Mouse (Mus musculus): ENCODE data around the gene Smtn. TPM values are rescaled to one million over a fixed set of nuclear protein-coding genes. Genes with fewer than 3 reads are reported as not detected.
A peak's percentile ranks its signal among the peaks of the same experiment; 100 is the strongest.

Gene Smtn
- polyA plus RNA-seq, 1 experiment from 2014 or later = 75.1 TPM

DNA sequence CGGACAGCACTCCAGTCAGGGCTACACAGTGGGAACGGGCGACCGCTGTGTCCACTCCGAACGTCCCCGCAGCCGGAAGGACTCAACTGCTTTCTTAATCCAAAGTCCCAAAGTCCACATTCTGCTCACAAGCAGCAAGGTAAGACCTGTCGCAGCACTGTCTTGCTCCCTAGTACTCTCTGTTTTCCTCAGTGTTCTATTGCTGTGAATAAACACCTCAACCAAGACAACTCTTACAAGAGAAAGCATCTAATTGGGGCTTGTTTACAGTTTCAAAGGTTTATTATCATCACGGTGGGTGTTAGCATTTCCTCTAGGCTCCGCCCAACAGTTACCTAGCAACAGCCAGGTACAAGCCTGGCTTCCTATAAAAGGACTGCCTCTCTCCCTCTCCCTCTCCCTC, 69.0 kb downstream of the Smtn start:
- Histone ChIP-seq H3K4me1 (replicated peaks; ENCODE audit: control insufficient read depth, insufficient read depth, low read length) (0 out of 2 replicates have a peak, but pooled peaks cover 3% of the 10 kb centered on the region), H3K9me3 (ENCODE audit: control insufficient read depth) (no peaks in the 10 kb centered on the region), H3K9ac (ENCODE audit: low read depth, low read length) (peak overlapping the region; percentile 34; the same call in 1 of the 2 replicates), H3K36me3 (ENCODE audit: control insufficient read depth, insufficient read depth) (no peaks in the 10 kb centered on the region), H3K4me3 (ENCODE audit: low read depth, low read length) (peak overlapping the region; percentile 14; the same call in 1 of the 2 replicates), H3K4me2 (replicated peaks; ENCODE audit: low read depth) (peak overlapping the region; percentile 61), H3K27ac (ENCODE audit: low read depth, low read length) (peak overlapping the region; percentile 77), H3K27me3 (replicated peaks; ENCODE audit: control insufficient read depth, insufficient read depth, low read length) (no peaks in the 10 kb centered on the region)
- 12% methylated on average over 11 of the region's 11 CpGs for WGBS
- no peak for TF ChIP-seq CTCF (IDR thresholded peaks at IDR 0.05; ENCODE audit: low read depth)
- ATAC-seq = peak; percentile 73

Other genes with a start within 250 kb of the Smtn start
- gene Pik3ip1, start 210.2 kb downstream of the Smtn start, polyA plus RNA-seq (2015; fragmentation: Nextera tagmentation; extraction: Ambion mirVana) = 6.5 and 6.8 TPM in 2 replicates
- 68.4 and 82.1 TPM in 2 replicates for gene Limk2, start 131.4 kb downstream of the Smtn start, polyA plus RNA-seq (2015; fragmentation: Nextera tagmentation; extraction: Ambion mirVana)
- 31.1 and 32.0 TPM in 2 replicates for gene Rnf185, start 88.2 kb downstream of the Smtn start, polyA plus RNA-seq (2015; fragmentation: Nextera tagmentation; extraction: Ambion mirVana)
- 0.17 and 0.30 TPM in 2 replicates for gene Pla2g3, start 52.3 kb downstream of the Smtn start, polyA plus RNA-seq (2015; fragmentation: Nextera tagmentation; extraction: Ambion mirVana)
- gene Inpp5j, start 35.8 kb downstream of the Smtn start, polyA plus RNA-seq (2015; fragmentation: Nextera tagmentation; extraction: Ambion mirVana) = 6.8 and 6.9 TPM in 2 replicates
- 283 and 284 TPM in 2 replicates for gene Selenom, start 25.9 kb downstream of the Smtn start, polyA plus RNA-seq (2015; fragmentation: Nextera tagmentation; extraction: Ambion mirVana)
- gene Morc2a, start 108.6 kb upstream of the Smtn start, polyA plus RNA-seq (2015; fragmentation: Nextera tagmentation; extraction: Ambion mirVana) = 5.9 and 6.8 TPM in 2 replicates

Data from intestine, postnatal 0 days (tissue).